Mouse (Mus musculus) testis, postnatal 10 days (tissue): ENCODE measurements around the gene Nup160.
A peak's percentile ranks its signal among the peaks of the same experiment; 100 is the strongest.

ENCODE experiments used
- DNase-seq: peaks from one replicate; pipeline ENCODE4 v3.0.0; 2021; ENCODE audit warnings: low spot score

The Nup160 gene

GRCm38 (mm10) chr2:90745053-90745678, 68.2 kb downstream of the Nup160 start, which contains the start of gene Fnbp4:
TSS of gene Fnbp4 (plus strand) at chr2:90745370.
- DNase-seq: peak; percentile 96

DNA sequence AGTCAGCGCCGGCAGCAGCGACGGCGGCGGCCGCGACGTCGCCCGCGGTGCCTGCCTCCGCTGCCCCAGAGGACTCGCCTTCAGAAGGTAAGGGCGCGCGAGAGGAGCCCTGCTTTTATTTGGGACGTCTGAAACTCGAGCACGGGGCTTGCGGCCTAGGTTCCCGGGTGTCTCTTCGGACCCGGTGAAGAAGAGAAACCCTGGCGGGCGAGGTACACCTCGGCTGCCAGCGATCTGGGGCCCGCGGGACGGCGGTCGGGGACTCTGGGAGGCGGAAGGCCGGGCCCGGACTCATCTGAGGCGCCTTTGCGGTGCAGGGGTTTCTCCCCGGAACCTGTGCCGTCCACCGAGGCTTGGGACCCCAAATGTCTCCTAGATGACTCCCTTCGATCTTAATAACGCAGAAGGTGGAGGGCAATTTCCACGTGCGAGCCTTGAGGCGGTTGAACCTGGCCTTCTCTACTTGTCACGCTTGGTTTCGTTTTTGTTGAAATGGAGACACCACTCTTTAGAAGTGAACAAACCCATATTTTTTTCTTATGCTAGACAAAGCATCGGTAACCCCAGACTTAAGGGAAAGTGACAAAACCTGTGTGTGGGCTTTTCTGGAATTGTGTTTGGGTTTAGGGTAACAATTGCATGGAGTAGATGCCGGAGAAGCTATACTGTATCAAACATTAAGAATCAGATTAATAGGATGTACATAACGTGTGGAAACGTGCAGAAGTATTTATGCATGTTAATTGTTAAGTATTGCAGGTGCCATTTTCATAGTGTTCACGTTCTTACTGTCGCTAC, 68.9 kb downstream of the Nup160 start:
- DNase-seq: peak; percentile 72

DNA sequence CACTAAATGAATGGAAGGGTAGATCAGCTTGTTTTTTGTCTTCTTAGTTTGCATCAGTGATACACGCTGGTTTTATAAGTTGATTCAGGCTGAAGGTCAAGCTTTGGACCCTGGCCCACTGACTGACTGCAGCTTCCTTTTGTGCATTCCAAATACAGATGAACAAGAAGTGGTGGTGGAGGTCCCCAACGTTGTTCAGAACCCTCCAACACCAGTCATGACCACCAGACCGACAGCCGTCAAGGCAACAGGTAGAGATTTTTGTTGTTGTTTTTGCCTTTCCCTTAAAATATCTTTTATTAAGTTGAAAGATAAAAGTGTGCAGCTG, 69.5 kb downstream of the Nup160 start:
- no peak for DNase-seq

GRCm38 (mm10) chr2:90747131-90747530, 70.1 kb downstream of the Nup160 start:
- no peak for DNase-seq

DNA sequence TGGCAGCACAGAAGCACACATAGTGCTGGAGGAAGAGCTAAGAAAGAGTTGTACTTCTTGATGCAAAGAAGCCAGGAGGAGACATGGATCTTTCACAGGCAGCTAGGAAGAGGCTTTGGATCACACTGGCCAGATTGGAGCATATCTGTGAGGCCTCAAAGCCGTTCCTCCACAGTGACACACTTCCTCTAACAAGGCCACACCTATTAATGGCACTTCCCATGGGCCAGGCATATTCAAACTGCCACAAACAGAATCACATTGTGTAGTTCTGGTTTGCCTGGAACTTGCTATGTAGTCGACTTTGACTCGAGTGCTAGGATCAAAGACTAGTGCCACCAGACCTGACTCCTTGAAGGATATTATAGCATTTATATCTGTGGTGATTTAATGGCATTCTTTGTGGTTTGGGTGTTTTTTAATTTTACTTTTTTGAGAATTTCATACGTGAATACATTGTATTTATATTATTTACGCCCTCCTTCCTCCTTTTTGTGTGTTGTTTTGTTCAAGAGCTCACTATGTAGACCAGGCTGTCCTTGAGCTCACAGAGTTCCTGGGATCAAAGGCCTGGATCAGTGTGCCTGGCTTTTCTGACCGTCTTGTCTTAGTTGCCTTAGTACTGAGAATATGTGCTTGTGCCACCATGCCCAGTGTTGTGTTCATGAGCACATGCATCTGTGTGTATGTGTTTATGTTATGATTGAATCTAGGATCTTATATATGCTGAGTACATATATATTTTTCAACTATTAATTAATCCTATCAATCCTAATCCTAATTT, 72.9 kb downstream of the Nup160 start:
- DNase-seq: no peak

DNA sequence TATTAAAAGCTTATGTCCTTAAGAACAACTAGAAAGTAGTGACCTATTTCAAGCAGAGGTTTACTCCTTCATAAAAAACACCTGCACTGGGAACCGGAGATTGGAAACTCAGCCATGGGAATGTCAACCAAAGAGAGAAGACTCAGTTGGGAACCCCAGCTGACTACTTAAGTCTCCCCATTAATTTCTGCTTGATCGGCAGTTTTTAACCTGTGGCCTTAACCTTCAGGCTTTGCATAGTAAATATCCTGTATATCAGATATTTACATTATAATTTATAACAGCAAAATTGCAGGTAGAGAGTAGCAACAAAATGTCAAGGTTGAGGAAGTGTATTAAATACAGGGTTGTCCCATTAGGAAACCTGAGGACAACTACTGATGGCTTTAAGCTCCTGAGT, 76.5 kb downstream of the Nup160 start:
- DNase-seq: no peak

DNA sequence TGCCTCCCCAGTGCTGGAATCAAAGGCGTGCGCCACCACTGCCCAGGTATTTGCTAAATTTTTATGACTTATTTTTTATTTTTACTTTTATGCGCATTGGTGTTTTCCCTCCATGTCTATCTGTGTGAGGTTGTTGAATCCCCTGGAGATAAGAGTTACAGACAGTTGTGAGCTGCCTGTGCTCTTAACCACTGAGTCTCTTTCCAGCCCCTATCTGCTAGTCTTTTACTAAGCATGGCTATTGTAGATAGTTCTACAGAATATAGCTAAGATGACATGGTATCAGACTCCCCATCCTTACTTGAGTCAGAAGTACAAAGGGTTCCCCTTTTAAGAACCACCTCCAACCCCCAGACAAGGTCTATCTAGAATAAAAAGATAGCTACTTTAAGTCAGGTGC, 77.2 kb downstream of the Nup160 start:
- no peak for DNase-seq

GRCm38 (mm10) chr2:90765123-90765522, 88.1 kb downstream of the Nup160 start:
- DNase-seq: no peak

GRCm38 (mm10) chr2:90781323-90781722, 104.3 kb downstream of the Nup160 start:
- no peak for DNase-seq

DNA sequence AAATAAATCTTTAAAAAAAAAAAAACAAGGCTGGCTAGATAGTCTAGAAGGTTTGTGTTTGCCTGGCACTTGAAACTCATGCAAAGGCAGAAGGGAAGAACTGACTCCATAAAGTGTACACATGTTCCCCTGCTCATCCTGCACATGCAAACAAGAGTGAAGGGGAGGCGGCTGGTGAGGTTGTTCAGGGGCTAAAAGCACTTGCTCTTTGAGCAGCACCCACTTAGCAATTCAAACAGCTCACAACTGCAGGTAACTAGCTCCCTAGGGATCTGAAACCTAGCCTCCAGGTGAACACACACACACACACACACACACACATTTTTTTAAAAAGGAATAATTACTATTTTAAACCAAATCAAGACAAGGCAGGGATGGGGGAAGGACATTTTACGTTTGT, 104.9 kb downstream of the Nup160 start:
- no peak for DNase-seq

- no peak for DNase-seq
Measured at GRCm38 (mm10) chr2:90782458-90782857, 105.4 kb downstream of the Nup160 start, which contains the start of gene Agbl2. TSS of gene Agbl2 (plus strand) at chr2:90782727.

DNA sequence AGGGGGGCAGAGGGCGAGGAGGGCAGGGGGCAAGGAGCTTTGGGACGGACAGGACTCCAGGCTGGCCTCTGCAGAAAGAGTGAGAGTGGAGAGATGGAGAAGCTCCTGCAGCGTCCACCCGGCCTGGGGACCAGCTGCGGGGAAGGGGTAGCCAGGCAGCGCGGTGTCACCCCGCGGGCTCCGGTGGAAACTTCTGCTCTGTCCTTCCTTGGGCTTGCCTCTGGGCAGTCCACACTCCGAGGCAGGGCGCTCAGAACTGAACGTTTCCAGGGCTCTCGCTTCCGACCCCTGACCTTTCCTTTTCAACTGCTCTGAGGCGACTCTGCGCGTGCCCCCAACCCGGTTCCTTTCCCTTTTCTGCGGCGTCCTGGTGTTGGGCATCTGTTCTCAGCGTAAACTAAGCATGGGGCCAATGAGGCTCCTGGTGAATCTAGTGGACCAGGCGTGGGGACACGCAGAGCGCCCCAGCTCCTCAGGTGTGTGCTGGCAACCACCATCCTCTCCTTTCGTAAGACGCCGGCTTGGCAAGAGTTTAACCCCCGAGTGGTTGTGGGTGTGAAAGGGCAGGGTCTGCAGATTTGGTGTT, 106.0 kb downstream of the Nup160 start:
- peak; percentile 56 for DNase-seq
